8 mouse cellular contexts compared by ENCODE assay signal in genomic region chr7:132575623-132576022, GRCm38 (mm10). TPM values are rescaled to one million over a fixed set of nuclear protein-coding genes. Genes with fewer than 3 reads are reported as not detected.
DNase-seq lines count a peak whose midpoint lies in the region; ATAC-seq lines count a peak whose summit lies in the region.

No protein-coding gene starts in this region.

- H3K4me2 ChIP-seq in hindbrain, embryonic 15.5 days, result peak overlapping the region; percentile 86

- H3K36me3 ChIP-seq in hindbrain, embryonic 15.5 days, result no peaks in the 10 kb centered on the region

- peak overlapping the region; percentile 82 for H3K9ac ChIP-seq in hindbrain, embryonic 15.5 days

- peak; percentile 95 for DNase-seq in ZHBTc4 (ENCODE audit: low read depth, low spot score)
- peak; percentile 85 to 90 for DNase-seq in cerebellum, postnatal 25 days
- peak; percentile 66 to 67 for DNase-seq in frontal cortex, postnatal 14 days (ENCODE audit: low spot score in 2 of 2)
- DNase-seq in left cerebral cortex, adult 18-20 months (ENCODE audit: low spot score in 2 of 2), result peak; percentile 78 to 84
- peak; percentile 89 for DNase-seq in lung, postnatal 4 days
- DNase-seq in right cerebral cortex, adult 18-20 months, result peak; percentile 88
- peak; percentile 79 for DNase-seq in urinary bladder, postnatal 25 days (ENCODE audit: low spot score)

- WGBS in hindbrain, embryonic 15.5 days, result under 1% methylated on average over 12 of the region's 13 CpGs

- H3K27ac ChIP-seq in hindbrain, embryonic 15.5 days (replicated peaks), result peak overlapping the region; percentile 93

- ATAC-seq in hindbrain, embryonic 15.5 days (ENCODE audit: low FRiP score, low read depth), result peak; percentile 86

- no peaks in the 10 kb centered on the region for H3K9me3 ChIP-seq in hindbrain, embryonic 15.5 days

- H3K27me3 ChIP-seq in hindbrain, embryonic 15.5 days, result no peaks in the 10 kb centered on the region

- peaks cover 19% of the 10 kb centered on the region for H3K4me1 ChIP-seq in hindbrain, embryonic 15.5 days (replicated peaks)

- H3K4me3 ChIP-seq in hindbrain, embryonic 15.5 days, result peak overlapping the region; percentile 91

RNA-seq across cellular contexts. Expression of gene Oat, which starts 0.6 kb away (rescaled TPM):
- 109 and 110 TPM in 2 replicates for polyA plus RNA-seq in hindbrain, embryonic 15.5 days (2015; fragmentation: Nextera tagmentation; extraction: Ambion mirVana)
- total RNA-seq in left cerebral cortex, adult 18-20 months (2021), result 10 to 100 TPM; 94.9 to 95.0 TPM

RNA-seq across cellular contexts. Expression of gene Nkx1-2, which starts 23.8 kb away (rescaled TPM):
- 0.52 and 0.63 TPM in 2 replicates for polyA plus RNA-seq in hindbrain, embryonic 15.5 days (2015; fragmentation: Nextera tagmentation; extraction: Ambion mirVana)
- under 1 TPM in 1 of 2 experiments, not detected in 1; 0.14 TPM for total RNA-seq in left cerebral cortex, adult 18-20 months (2021)

RNA-seq across cellular contexts. Expression of gene Lhpp, which starts 34.8 kb away (rescaled TPM):
- 45.8 and 50.6 TPM in 2 replicates for polyA plus RNA-seq in hindbrain, embryonic 15.5 days (2015; fragmentation: Nextera tagmentation; extraction: Ambion mirVana)
- total RNA-seq in left cerebral cortex, adult 18-20 months (2021), result 10 to 100 TPM; 15.0 to 16.4 TPM

Comparison
In these comparisons a context has a peak if more than half of its experiments do, and no peak if none do; other contexts are left out.
1. Peak in every context shown above with its lines: DNase-seq, ATAC-seq, H3K4me3 ChIP-seq and H3K27ac ChIP-seq.